Mouse (Mus musculus): ENCODE measurements at regions not wholly inside any gene's neighbourhood (a gene's known extent, or its start where the extent isn't known, plus 50 kb on each side); places are given as distances from the start of the nearest gene placed in this dataset.
"Not testable (repeated sequence)": the region's sequence is repeated elsewhere in the genome, so short reads cannot be mapped to it uniquely, and the experiment has no call there.

GRCm38 (mm10) chr14:17539322-17539721 is 120.7 kb upstream of the Thrb start:
- DNase-seq (ENCODE audit: extremely low spot score in 1 of 2, low spot score in 1 of 2) = no peak

GRCm38 (mm10) chr14:17556458-17556857 is 103.6 kb upstream of the Thrb start:
- no peak for DNase-seq (ENCODE audit: extremely low spot score in 1 of 2, low spot score in 1 of 2)

GRCm38 (mm10) chr14:17560001-17560400 is 100.1 kb upstream of the Thrb start:
- DNase-seq (ENCODE audit: extremely low spot score in 1 of 2, low spot score in 1 of 2) = not testable (repeated sequence)

GRCm38 (mm10) chr14:17567927-17568326 is 92.1 kb upstream of the Thrb start:
- DNase-seq (ENCODE audit: extremely low spot score in 1 of 2, low spot score in 1 of 2) = peak in 1 of 2 experiments; percentile 19

- DNase-seq (ENCODE audit: extremely low spot score in 1 of 2, low spot score in 1 of 2) = no peak
Measured at GRCm38 (mm10) chr14:17569087-17569636, 90.9 kb upstream of the Thrb start.

GRCm38 (mm10) chr14:17578776-17579175 is 81.3 kb upstream of the Thrb start:
- no peak for DNase-seq (ENCODE audit: extremely low spot score in 1 of 2, low spot score in 1 of 2)

- DNase-seq (ENCODE audit: extremely low spot score in 1 of 2, low spot score in 1 of 2) = no peak
Measured at GRCm38 (mm10) chr14:17589595-17589994, 70.5 kb upstream of the Thrb start.

- no peak for DNase-seq (ENCODE audit: extremely low spot score in 1 of 2, low spot score in 1 of 2)
Measured at GRCm38 (mm10) chr14:17599553-17599952, 60.5 kb upstream of the Thrb start.

GRCm38 (mm10) chr14:17602357-17602756 is 57.7 kb upstream of the Thrb start:
- DNase-seq (ENCODE audit: extremely low spot score in 1 of 2, low spot score in 1 of 2) = no peak

- peak in 1 of 2 experiments; percentile 13 for DNase-seq (ENCODE audit: extremely low spot score in 1 of 2, low spot score in 1 of 2)
Measured at GRCm38 (mm10) chr14:17606018-17606417, 54.0 kb upstream of the Thrb start.

- DNase-seq (ENCODE audit: extremely low spot score in 1 of 2, low spot score in 1 of 2) = peak; percentile 20 to 59
Measured at GRCm38 (mm10) chr14:17607186-17607585, 52.9 kb upstream of the Thrb start.

Data from frontal cortex, adult 2 months (tissue).